Mouse (Mus musculus) Patski (cell line): Measurements from ENCODE around the gene Shroom3. TPM values are rescaled to one million over a fixed set of nuclear protein-coding genes. Genes with fewer than 3 reads are reported as not detected.

Experiments
- ATAC-seq: fragments of 100-300 bp; one replicate; pipeline ENCODE4 v1.8.0; 2021
- CTCF ChIA-PET: fragments of 350-600 bp; sonication (Branson Sonifier 250); formaldehyde crosslinking; loops from one replicate; lab custom pipeline; 2022; ENCODE audit warnings: inconsistent platforms; lab: Charles Lee
- POLR2A ChIA-PET: fragments of 350-600 bp; sonication (Branson Sonifier 250); formaldehyde crosslinking; loops from one replicate; lab custom pipeline; 2022; ENCODE audit warnings: antibody characterized with exemption, inconsistent platforms; lab: Charles Lee
- DNase-seq: peaks from one replicate; pipeline ENCODE4 v3.0.0-alpha.2; 2011; ENCODE audit warnings: low read depth, low spot score
- H3K27me3 ChIP-seq: fragments of 371-371 bp; one replicate; pipeline ENCODE4 v1.5.1; 2021
- CTCF ChIP-seq: fragments of 100-300 bp; IDR thresholded peaks from one replicate; pipeline ENCODE4 v1.5.1; 2021
- in situ Hi-C: fragments of 300-500 bp; cut with MboI; formaldehyde crosslinking; loops from 3 replicates; pipeline ENCODE4 v1.11.1; 2018; ENCODE audit warnings: low pct_unique_long_range_greater_than_20kb, mixed read lengths
- polyA plus RNA-seq: library from polyadenylated mRNA; unstranded; gene quantifications from one replicate; pipeline ENCODE4 v1.2.3, GENCODE M21; 2021

Gene Shroom3
- polyA plus RNA-seq, 1 experiment from 2014 or later, result 206 TPM

DNA sequence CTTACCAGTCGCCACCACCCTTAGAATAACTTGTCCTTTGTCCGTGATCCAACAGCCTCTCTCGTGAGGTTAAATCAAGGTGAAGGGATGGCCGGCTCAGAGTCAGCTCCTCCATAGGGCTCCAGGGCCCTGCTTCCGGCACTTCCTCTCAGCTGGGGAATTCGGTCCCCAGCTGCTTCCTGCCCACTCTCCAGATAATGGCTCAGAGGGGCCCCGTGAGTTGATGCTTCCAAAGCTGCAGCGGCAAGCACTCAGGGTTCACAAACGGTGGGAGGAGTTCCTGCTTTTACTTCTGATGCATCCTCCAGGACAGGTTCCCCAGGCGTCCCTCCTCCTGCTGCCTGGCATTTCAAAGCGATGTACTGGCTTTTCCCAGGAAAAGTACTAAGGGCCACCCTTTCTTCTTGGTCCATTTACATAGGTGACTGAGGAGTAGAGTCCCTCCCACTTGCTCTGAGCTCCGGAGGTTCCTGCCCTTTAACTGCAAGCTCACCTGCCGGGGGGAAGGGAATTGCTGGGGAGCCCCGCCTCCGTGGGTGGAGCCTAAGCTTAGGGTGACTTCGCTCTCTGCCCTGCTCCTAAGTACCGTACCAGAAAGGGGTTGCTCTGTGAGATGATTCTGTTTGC lies 241.7 kb downstream of the Shroom3 start:
- in situ Hi-C loops, result no loop called here

GRCm38 (mm10) chr5:92927667-92928066 lies 244.4 kb downstream of the Shroom3 start:
- in situ Hi-C loops, result no loop called here
- POLR2A ChIA-PET, result interaction anchor here (0.6 to 1.1 kb wide), 3 partner anchors 19 to 88 kb away, joined by 4 to 5 read pairs (median 4); no protein-coding TSS in a partner anchor
- DNase-seq (no peak), ATAC-seq (peak; percentile 48)
- CTCF ChIA-PET, result interaction anchor here (1.5 kb wide), 2 partner anchors 23 to 199 kb away, joined by 4 to 5 read pairs; no protein-coding TSS in a partner anchor
- no peaks in the 10 kb centered on the region for H3K27me3 ChIP-seq
- no peak for TF ChIP-seq CTCF

More for the DNA sequence above, 241.7 kb downstream of the Shroom3 start:
- H3K27me3 ChIP-seq, result no peaks in the 10 kb centered on the region
- ChIA-PET POLR2A (interaction anchor here (0.6 to 0.7 kb wide), 2 partner anchors 17 to 227 kb away, joined by 3 read pairs; no protein-coding TSS in a partner anchor), CTCF (interaction anchor here (1.1 kb wide), 1 partner anchor 9 kb away, joined by 3 read pairs; no protein-coding TSS in a partner anchor)
- no peak for TF ChIP-seq CTCF
- ATAC-seq (no peak), DNase-seq (no peak)

GRCm38 (mm10) chr5:92930557-92930956 lies 247.3 kb downstream of the Shroom3 start:
- POLR2A ChIA-PET, result no interaction called here
- CTCF ChIA-PET, result interaction anchor here (0.9 kb wide), 1 partner anchor 14 kb away, joined by 4 read pairs; no protein-coding TSS in a partner anchor
- in situ Hi-C loops, result no loop called here
- ATAC-seq (no peak), DNase-seq (no peak)
- no peak for TF ChIP-seq CTCF
- H3K27me3 ChIP-seq, result no peaks in the 10 kb centered on the region

- no peak for DNase-seq
Observed at GRCm38 (mm10) chr5:92931298-92931697, 248.1 kb downstream of the Shroom3 start.

DNA sequence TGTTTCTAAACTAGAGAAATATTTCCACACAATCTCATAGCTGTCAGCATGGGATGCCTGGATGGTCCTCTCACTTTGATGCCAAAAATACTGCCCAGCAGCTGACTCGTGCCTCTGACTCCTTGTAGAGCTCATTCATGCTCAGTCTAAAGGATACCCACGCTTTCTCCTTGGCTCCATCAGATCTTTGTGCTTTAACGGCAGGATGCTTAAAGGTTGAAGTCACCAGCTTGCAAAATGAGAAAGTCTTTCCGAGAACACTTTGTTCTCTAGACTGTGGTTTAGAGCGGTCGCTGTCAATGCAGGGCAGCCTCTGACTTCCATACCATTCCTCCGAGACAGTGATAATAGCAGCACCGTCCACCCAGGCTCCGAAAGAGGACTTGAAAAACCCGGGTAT lies 249.8 kb downstream of the Shroom3 start:
- POLR2A ChIA-PET, result interaction anchor here (0.6 kb wide), 1 partner anchor 29 kb away, joined by 3 read pairs; no protein-coding TSS in a partner anchor
- in situ Hi-C loops, result no loop called here
- H3K27me3 ChIP-seq, result no peaks in the 10 kb centered on the region
- ATAC-seq, result peak; percentile 70
- CTCF ChIA-PET, result interaction anchor here (1.0 to 1.4 kb wide), 3 partner anchors 12 to 21 kb away, joined by 3 read pairs; no protein-coding TSS in a partner anchor
- TF ChIP-seq CTCF, result no peak
- peak; percentile 43 for DNase-seq

More at GRCm38 (mm10) chr5:92931298-92931697, 248.1 kb downstream of the Shroom3 start:
- no peaks in the 10 kb centered on the region for H3K27me3 ChIP-seq
- ATAC-seq, result no peak
- in situ Hi-C loops, result no loop called here
- TF ChIP-seq CTCF, result no peak
- ChIA-PET POLR2A (no interaction called here), CTCF (interaction anchor here (0.9 kb wide), 1 partner anchor 14 kb away, joined by 4 read pairs; no protein-coding TSS in a partner anchor)

GRCm38 (mm10) chr5:92933599-92934217 lies 250.5 kb downstream of the Shroom3 start:
- DNase-seq (no peak), ATAC-seq (no peak)
- POLR2A ChIA-PET, result interaction anchor here (0.6 kb wide), 1 partner anchor 37 kb away, joined by 6 read pairs; no protein-coding TSS in a partner anchor
- H3K27me3 ChIP-seq, result no peaks in the 10 kb centered on the region
- CTCF ChIA-PET, result interaction anchor here (1.0 to 1.4 kb wide), 5 partner anchors 11 to 206 kb away, joined by 3 to 5 read pairs (median 3); no protein-coding TSS in a partner anchor
- in situ Hi-C loops, result no loop called here
- TF ChIP-seq CTCF, result no peak

- no peak for DNase-seq
- in situ Hi-C loops, result no loop called here
- ChIA-PET CTCF (interaction anchor here (1.0 to 1.4 kb wide), 3 partner anchors 14 to 206 kb away, joined by 3 to 5 read pairs (median 4); no protein-coding TSS in a partner anchor), POLR2A (interaction anchor here (0.6 kb wide), 1 partner anchor 37 kb away, joined by 6 read pairs; no protein-coding TSS in a partner anchor)
- H3K27me3 ChIP-seq, result no peaks in the 10 kb centered on the region
- TF ChIP-seq CTCF, result no peak
- no peak for ATAC-seq
Observed at GRCm38 (mm10) chr5:92934269-92934939, 251.2 kb downstream of the Shroom3 start.

GRCm38 (mm10) chr5:92935883-92936282 lies 252.6 kb downstream of the Shroom3 start:
- H3K27me3 ChIP-seq, result no peaks in the 10 kb centered on the region
- ATAC-seq (no peak), DNase-seq (no peak)
- ChIA-PET CTCF (interaction anchor here (0.8 to 1.2 kb wide), 2 partner anchors 10 to 34 kb away, joined by 3 read pairs; no protein-coding TSS in a partner anchor), POLR2A (interaction anchor here (0.8 kb wide), 1 partner anchor 18 kb away, joined by 3 read pairs; no protein-coding TSS in a partner anchor)
- in situ Hi-C loops, result no loop called here
- no peak for TF ChIP-seq CTCF

DNA sequence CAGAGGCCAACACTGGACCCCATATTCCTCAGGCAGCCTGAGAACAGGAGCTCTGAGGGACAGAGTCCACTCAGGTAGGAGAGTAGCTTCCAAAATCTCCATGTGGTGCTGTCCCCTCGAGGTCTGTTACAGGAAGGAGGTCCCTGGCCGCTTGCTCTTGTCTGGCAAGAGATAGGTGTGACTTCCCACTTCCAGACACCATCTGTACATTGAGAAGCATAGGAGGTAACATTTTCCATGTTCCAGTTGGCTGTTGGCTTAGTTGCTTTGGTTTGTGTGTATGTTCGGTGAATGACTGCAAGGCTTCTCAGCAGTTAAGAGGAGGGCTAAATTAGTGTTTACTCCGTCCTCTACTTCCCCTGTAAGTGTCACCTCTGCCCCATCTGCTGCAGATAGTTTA lies 254.5 kb downstream of the Shroom3 start:
- ATAC-seq (no peak), DNase-seq (no peak)
- ChIA-PET CTCF (interaction anchor here (1.7 kb wide), 1 partner anchor 14 kb away, joined by 3 read pairs; no protein-coding TSS in a partner anchor), POLR2A (interaction anchor here (1.3 kb wide), 1 partner anchor 11 kb away, joined by 4 read pairs; no protein-coding TSS in a partner anchor)
- TF ChIP-seq CTCF, result no peak
- no peaks in the 10 kb centered on the region for H3K27me3 ChIP-seq
- in situ Hi-C loops, result no loop called here
